Mouse (Mus musculus) heart, adult 18-20 months (tissue): ENCODE measurements around the gene Adamts2. TPM values are rescaled to one million over a fixed set of nuclear protein-coding genes. Genes with fewer than 3 reads are reported as not detected.

Source experiments
- DNase-seq, 2 experiments: peaks; one replicate each; pipeline ENCODE4 v3.0.0; 2021 to 2022; ENCODE audit warnings: mixed read lengths in 1 of 2
- total RNA-seq, 2 experiments: library from RNA; stranded (reverse); gene quantifications; 2 replicates each; pipeline ENCODE4 v1.2.3; 2021

The Adamts2 gene
- total RNA-seq, 2 experiments from 2014 or later, result 7.3 to 8.2 TPM

DNA sequence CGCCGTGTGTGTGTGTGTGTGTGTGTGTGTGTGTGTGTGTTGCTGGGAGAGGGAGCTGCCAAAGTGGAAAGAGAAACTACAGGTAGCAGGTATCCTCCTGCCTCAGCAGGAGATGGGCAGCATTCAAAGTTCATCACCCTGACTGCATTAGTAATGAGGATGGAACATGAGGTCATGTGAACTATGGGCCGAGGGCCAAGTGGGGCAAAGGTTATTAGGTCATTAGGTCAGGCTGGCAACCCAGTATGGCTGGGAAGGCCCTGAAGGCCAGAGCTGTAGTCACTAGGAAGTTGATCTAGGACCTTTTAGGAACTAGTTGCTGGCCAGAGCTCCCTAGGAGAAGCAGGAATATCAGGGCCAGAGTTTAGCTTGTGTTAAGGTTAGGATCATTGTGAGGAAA, 131.3 kb downstream of the Adamts2 start:
- DNase-seq, result peak; percentile 30 to 37

DNA sequence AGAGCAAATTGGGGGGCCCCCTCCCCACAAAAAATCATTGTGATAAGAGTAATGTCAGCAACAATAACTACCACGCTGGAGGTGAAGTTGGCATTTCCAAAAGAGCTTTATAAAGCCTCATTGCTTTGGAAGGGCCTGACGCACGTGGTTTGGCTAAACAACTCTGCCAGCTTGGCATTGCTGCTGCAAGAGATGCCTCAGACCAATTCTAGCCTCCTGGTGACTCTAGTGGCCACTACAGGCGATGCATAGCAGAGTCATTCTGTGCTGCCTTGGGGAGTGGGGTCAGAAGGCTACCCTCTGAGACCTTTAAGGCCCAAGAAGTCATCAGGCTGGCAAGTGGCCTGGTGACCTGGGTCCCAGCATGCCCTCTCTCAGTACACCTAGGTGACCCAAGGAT, 132.2 kb downstream of the Adamts2 start:
- DNase-seq, result peak; percentile 50 to 58

DNA sequence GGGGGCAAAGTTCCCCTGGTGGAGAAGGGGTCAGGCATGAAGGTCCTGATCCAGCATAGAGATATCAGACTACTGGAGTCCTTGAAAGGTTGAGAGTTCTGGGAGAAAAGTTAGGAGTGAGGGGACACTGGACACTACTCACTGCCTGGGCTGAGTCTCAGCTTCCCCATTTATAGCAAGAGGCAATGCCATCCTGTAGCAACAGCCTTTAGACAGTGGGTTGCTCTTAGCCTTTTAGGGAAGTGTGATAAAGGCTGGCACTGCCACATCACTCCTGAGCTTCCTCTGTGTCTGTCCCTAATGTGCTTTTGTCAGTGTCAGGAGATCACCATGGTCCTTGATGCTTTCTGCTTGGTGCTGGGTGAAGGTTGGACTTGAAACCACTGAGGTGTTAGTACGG, 134.7 kb downstream of the Adamts2 start:
- no peak for DNase-seq

- no peak for DNase-seq
Observed at GRCm38 (mm10) chr11:50738436-50738835, 136.6 kb downstream of the Adamts2 start.

- DNase-seq, result peak; percentile 79 to 82
Observed at GRCm38 (mm10) chr11:50739453-50739852, 137.6 kb downstream of the Adamts2 start.

- DNase-seq, result no peak
Observed at GRCm38 (mm10) chr11:50742146-50742545, 140.3 kb downstream of the Adamts2 start.

DNA sequence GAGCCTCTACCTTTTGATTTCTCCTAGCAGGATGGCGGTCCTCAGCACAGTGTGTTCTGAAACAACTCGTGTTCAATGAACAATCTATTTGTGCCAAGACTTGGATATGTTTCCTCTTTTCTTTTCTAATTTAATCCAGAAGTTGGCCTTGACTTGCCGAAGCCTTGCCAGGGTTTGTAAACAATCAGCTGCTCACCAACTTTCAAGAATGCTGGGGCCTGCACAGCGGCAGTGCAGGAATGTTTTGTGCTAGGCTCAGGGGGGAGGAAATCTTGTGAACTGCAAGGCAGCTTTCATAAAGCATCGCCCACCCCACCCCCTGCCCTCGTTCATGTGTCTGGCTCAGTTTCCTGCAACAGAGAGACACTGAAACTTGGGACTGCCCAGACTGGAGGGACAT, 143.1 kb downstream of the Adamts2 start:
- peak; percentile 81 to 83 for DNase-seq

GRCm38 (mm10) chr11:50746508-50746907, 144.6 kb downstream of the Adamts2 start:
- DNase-seq, result peak in 1 of 2 experiments; percentile 48

- no peak for DNase-seq
Observed at GRCm38 (mm10) chr11:50750983-50751585, 149.2 kb downstream of the Adamts2 start.

- DNase-seq, result no peak
Observed at GRCm38 (mm10) chr11:50757741-50758140, 155.9 kb downstream of the Adamts2 start.

DNA sequence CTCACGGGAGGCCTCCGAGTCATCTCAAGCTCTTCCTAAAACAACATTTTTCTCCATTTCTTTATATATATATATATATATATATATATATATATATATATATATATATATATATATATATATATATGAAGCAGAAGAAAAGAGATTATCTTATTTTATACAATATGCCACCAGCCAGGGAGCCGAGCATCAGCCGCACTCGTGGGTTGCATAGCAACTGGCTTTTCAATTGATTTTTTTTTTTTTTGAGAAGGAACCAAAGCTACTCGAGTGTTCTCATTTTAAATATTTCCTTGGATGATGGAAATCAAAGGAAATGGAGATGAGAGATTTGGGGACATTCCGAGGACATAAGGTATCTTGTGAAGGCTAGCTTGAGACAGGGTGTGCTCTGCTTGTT, 164.6 kb downstream of the Adamts2 start:
- no peak for DNase-seq

GRCm38 (mm10) chr11:50767039-50767438, 165.2 kb downstream of the Adamts2 start:
- peak in 1 of 2 experiments; percentile 67 for DNase-seq

GRCm38 (mm10) chr11:50768995-50769749, 167.3 kb downstream of the Adamts2 start:
- peak; percentile 87 to 95 for DNase-seq

- DNase-seq, result no peak
Observed at GRCm38 (mm10) chr11:50771006-50771405, 169.1 kb downstream of the Adamts2 start.

- DNase-seq, result no peak
Observed at GRCm38 (mm10) chr11:50797674-50798073, 195.8 kb downstream of the Adamts2 start.

DNA sequence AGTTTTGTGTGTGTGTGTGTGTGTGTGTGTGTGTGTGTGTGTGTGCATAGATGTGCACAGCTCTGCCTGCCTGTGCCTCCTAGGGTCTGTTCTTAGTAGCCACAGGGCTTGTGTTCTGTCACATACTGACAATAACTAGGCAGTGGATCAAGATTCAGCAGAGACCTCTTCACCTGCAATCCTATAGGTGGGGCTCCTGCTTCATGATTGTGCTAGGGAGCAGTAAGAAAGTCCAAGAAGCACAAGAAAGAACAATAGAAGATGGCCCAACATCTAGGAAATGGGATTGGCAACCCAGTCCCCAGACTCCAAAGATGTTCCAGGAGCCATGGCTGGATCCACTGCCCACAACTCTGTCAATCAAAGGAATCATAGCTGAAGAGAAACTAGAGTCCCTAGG, 197.0 kb downstream of the Adamts2 start:
- no peak for DNase-seq

- no peak for DNase-seq
Observed at GRCm38 (mm10) chr11:50814233-50814632, 212.3 kb downstream of the Adamts2 start.

DNA sequence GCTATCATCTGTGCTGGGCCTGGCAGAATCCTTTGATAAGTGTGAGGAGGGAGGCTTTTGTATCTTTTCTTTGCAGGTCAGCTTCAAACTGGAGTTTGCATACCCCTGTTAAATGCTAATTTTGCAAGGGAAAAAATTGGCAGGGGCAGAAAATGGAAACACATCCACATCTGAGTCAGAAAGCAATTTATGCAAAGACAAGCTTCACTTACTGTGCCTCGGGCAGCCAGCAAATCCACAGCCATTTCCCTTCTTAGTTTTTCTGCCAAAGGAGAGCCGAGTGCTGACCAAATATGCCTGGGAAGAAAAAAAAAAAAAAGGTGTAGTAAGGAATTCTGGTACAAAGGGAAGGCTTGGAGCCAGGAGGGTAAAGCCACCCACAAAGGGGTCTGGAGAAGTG, 224.3 kb downstream of the Adamts2 start:
- DNase-seq, result no peak

GRCm38 (mm10) chr11:50827010-50827953, 225.4 kb downstream of the Adamts2 start, which contains the start of gene Zfp354c:
TSS of gene Zfp354c (minus strand) at chr11:50827724.
- DNase-seq, result peak; percentile 89 to 94

- no peak for DNase-seq
Observed at GRCm38 (mm10) chr11:50835727-50836126, 233.8 kb downstream of the Adamts2 start.

DNA sequence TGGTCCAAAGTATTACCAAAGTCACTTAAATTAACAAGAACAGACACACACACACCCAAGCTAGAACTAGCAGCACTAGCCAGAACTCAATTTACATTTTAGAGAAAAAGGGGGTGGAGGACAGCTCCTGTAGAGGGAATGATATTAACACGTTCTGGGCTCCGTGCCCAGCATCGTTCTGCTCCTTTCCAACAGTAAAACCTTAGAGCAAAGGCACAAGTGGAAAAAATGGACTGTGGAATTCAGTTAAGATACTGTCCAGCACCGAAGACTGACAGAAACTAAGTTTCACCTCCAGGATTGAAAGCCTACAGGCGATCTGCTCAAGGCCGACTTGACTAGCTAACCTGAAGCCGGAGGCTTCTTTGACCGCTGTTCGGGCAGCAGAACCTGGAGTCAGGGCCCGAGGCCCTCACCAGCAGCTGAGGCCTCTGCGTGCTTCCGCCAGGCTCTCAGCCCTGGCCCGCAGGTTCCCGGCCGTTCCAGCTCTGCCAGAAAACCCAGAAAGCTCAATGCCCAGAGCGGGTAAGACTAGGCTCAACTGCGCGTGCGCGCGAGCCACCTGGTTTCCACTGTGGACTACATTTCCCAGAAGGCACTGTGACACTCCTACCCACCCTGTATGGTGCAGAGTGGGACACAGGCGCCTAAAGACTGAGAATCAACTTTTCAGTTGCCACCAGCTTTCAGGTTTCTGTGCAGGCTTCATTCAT, 239.3 kb downstream of the Adamts2 start, which contains the start of gene Zfp879:
Gene Zfp879 (minus strand): TSS at position 530 of the 713 bp plus-strand sequence.
- peak; percentile 92 to 93 for DNase-seq

- DNase-seq, result no peak
Observed at GRCm38 (mm10) chr11:50845951-50846350, 244.1 kb downstream of the Adamts2 start.
